Mouse (Mus musculus) cerebellum, adult 2 months (tissue): Measurements from ENCODE around the gene Dlx3. TPM values are rescaled to one million over a fixed set of nuclear protein-coding genes. Genes with fewer than 3 reads are reported as not detected.
A peak's percentile ranks its signal among the peaks of the same experiment; 100 is the strongest.

Source experiments
- DNase-seq, 2 experiments: peaks; one replicate each; pipeline ENCODE4 v3.0.0; 2021
- H3K27ac ChIP-seq: fragments of 200-500 bp; 2 replicates; pipeline ENCODE4 v1.5.1; 2012; ENCODE audit warnings: low read length, control low read depth, inconsistent platforms; ENCODE audit not compliant: insufficient read depth
- H3K27me3 ChIP-seq: fragments of 200-500 bp; 2 replicates; pipeline ENCODE4 v1.6.1; 2012; ENCODE audit warnings: inconsistent platforms, mild to moderate bottlenecking, low read length, moderate library complexity; ENCODE audit not compliant: control insufficient read depth, insufficient read depth
- H3K4me1 ChIP-seq: fragments of 200-500 bp; 2 replicates; pipeline ENCODE4 v1.6.1; 2011; ENCODE audit warnings: low read length; ENCODE audit not compliant: control insufficient read depth, insufficient read depth
- H3K4me3 ChIP-seq: fragments of 200-500 bp; replicated peaks from 2 replicates; pipeline ENCODE3; 2011; ENCODE audit warnings: mild to moderate bottlenecking, low read depth, low read length, control low read depth; ENCODE audit not compliant: insufficient read depth
- CTCF ChIP-seq: fragments of 200-500 bp; IDR thresholded peaks from 2 replicates; pipeline ENCODE4 v1.5.1; 2011; ENCODE audit warnings: low read depth, mild to moderate bottlenecking, control low read depth, low read length, moderate library complexity, borderline replicate concordance; ENCODE audit not compliant: insufficient read depth
- POLR2A ChIP-seq: fragments of 200-500 bp; IDR thresholded peaks from 2 replicates; pipeline ENCODE4 v1.6.1; 2011; ENCODE audit warnings: low read length, control low read depth, borderline replicate concordance; ENCODE audit not compliant: insufficient read depth
- WGBS: fragments of 180-500 bp; shearing (Covaris S2); methylation state at CpG from one replicate; pipeline ENCODE4 v1.1.7; 2018; 5-methylcytosine and 5-hydroxymethylcytosine counted together
- polyA plus RNA-seq: library from polyadenylated mRNA; depleted of rRNA; stranded (reverse); fragments of >200 nt; gene quantifications from 2 replicates; pipeline ENCODE4 v1.2.3, GENCODE M21; 2012; rRNA removed

Gene Dlx3
- polyA plus RNA-seq, result 0.38 TPM in 2 replicates

GRCm38 (mm10) chr11:95119990-95120632, at the start of gene Dlx3:
Gene Dlx3, plus strand, starts transcription at chr11:95120119.
- TF ChIP-seq POLR2A, result no peak
- no peak for TF ChIP-seq CTCF
- peaks cover 2% of the 10 kb centered on the region; the same call in 1 of the 2 replicates for H3K27me3 ChIP-seq
- H3K4me1 ChIP-seq, result 0 out of 2 replicates have a peak, but pooled peaks cover 3% of the 10 kb centered on the region
- WGBS, result 2% methylated on average over 54 of the region's 55 CpGs
- no peak for DNase-seq
- peak within 1 kb of the TSS; percentile 24 for H3K4me3 ChIP-seq
- no peak within 1 kb of the TSS for H3K27ac ChIP-seq

DNA sequence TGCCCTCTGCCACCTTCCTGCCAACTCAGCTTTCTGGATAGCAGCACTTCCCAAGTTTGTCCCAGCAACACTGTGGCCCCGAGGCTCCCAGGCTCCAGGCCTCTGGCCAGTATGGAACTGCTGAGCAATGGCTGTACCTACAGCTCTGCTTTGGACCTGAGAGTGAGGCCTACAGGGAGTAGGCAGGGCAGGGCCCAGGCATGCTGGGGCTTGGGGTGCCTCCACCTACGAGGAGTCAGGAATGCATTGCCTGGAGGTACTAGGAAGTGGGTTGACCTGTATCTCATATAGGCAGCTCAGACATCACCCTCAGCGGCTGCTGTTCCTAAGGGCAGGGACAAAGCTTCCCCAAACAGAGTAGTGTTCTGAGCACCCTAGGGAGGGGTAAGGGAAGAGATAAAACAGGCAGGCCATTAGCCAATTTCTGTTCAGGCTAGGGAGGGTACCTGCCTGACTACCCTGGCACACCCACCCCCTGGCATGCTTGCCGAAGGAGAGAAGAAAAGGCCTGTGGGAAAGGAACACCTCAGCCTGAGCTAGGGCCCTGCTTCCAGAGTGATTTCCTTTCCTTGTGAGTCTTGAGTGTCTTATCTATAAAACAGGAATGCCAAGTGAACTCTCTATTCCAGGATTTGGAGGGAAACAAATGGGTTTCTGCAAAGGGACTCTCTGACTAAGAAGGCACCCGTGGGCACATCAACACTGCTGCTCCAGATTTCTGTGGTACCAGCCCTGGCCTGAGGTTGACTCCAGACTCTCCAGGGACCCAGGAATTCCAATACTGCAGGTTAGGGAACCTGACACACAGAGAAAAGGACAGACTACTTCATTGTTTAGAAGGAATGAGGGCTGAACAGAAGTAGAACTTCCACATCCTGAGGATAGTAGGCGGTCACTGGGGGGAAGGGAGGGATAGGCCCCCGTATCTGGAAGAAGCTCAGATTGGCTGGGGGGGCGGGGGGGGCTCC, 49.5 kb upstream of the Dlx3 start:
- no peak for DNase-seq
- H3K27me3 ChIP-seq, result no peaks in the 10 kb centered on the region
- H3K4me1 ChIP-seq, result peaks cover 31% of the 10 kb centered on the region
- TF ChIP-seq CTCF, result no peak
- no peak overlapping the region for H3K4me3 ChIP-seq
- H3K27ac ChIP-seq, result no peak overlapping the region
- 67% methylated on average over 8 of the region's 8 CpGs for WGBS

- peaks cover 31% of the 10 kb centered on the region for H3K4me1 ChIP-seq
- DNase-seq, result no peak
- no peak for TF ChIP-seq POLR2A
- TF ChIP-seq CTCF, result no peak
- no peak overlapping the region for H3K4me3 ChIP-seq
- no peaks in the 10 kb centered on the region for H3K27me3 ChIP-seq
- H3K27ac ChIP-seq, result no peak overlapping the region
- 22% methylated on average over 7 of the region's 7 CpGs for WGBS
Observed at GRCm38 (mm10) chr11:95071266-95071665, 48.7 kb upstream of the Dlx3 start.

DNA sequence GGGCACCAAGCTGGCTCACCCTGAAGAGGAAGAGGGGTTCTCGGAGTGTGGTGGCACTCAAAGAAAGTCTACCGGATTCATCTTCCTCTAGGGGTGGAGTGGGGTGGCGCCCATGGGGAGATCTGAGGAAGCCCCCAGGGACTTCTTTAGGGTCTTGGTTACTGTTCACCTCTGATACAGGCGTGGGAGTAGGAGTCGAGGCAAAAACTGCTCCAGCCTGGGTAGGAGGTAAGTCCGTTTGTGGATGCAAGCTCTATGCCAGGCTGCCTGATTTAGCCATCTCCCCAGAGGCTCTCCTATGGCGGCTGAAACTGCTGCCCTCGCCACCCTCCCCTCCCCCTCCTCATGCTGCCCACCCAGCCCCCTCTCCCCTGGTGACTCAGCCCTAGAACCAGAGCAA, 47.8 kb upstream of the Dlx3 start:
- TF ChIP-seq CTCF (no peak), POLR2A (no peak)
- DNase-seq, result peak in 1 of 2 experiments; percentile 33
- H3K27ac ChIP-seq, result peak overlapping the region; percentile 32; the same call in 1 of the 2 replicates
- 51% methylated on average over 8 of the region's 8 CpGs for WGBS
- peak overlapping the region; percentile 23 for H3K4me3 ChIP-seq
- H3K27me3 ChIP-seq, result no peaks in the 10 kb centered on the region
- H3K4me1 ChIP-seq, result peaks cover 31% of the 10 kb centered on the region

DNA sequence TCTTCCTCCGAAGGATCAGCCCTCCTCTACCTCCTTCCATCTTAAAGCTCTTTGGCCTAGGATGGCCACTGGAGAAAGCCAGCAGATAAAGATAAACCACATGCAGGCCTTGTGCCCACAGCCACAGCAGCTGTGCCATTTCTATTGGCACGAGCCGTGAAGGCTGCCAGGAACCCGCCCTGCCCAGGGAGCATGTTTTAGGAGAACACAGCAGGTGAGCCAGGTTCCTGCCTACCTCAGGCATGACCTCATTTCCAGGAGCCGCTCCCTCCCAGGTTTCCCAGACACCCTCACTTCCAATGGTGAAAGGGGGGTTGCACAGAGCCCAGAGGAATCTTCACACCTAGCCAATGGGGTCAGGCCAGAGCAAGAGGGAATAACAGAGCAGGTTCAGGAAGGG, 47.1 kb upstream of the Dlx3 start:
- Histone ChIP-seq H3K4me1 (peaks cover 34% of the 10 kb centered on the region), H3K4me3 (peak overlapping the region; percentile 23), H3K27me3 (no peaks in the 10 kb centered on the region), H3K27ac (peak overlapping the region; percentile 49)
- WGBS, result 10% methylated on average over 5 of the region's 5 CpGs
- no peak for TF ChIP-seq POLR2A
- no peak for TF ChIP-seq CTCF
- peak; percentile 84 to 89 for DNase-seq

DNA sequence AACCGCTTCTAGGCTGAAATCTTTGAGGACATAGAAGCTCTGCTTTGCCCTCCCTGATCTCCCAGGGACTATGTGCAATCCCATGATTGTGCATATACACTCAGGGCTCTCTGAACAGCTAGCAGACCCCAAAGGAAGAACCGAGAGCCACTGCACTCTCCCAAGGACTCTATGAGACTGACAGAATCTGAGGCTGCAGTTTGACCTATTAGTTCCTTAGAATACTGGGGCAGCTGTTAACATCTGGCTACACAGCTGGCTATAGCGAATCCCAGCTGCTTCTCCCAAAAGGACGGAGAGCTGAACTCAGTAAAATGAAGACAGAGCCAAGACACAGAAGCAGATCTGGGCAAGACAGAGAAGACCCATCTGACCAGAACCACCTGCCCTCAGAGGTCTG, 46.1 kb upstream of the Dlx3 start:
- 74% methylated on average over 4 of the region's 4 CpGs for WGBS
- Histone ChIP-seq H3K27ac (no peak overlapping the region; the same call in 1 of the 2 replicates), H3K27me3 (no peaks in the 10 kb centered on the region), H3K4me3 (no peak overlapping the region), H3K4me1 (peaks cover 34% of the 10 kb centered on the region)
- no peak for TF ChIP-seq CTCF
- TF ChIP-seq POLR2A, result no peak
- DNase-seq, result no peak

GRCm38 (mm10) chr11:95074694-95075093, 45.2 kb upstream of the Dlx3 start:
- peak overlapping the region; percentile 33; the same call in 1 of the 2 replicates for H3K27ac ChIP-seq
- no peaks in the 10 kb centered on the region for H3K27me3 ChIP-seq
- peak overlapping the region; percentile 72 for H3K4me3 ChIP-seq
- peaks cover 39% of the 10 kb centered on the region for H3K4me1 ChIP-seq
- WGBS, result 72% methylated on average over 4 of the region's 4 CpGs
- DNase-seq, result no peak
- TF ChIP-seq CTCF, result no peak
- no peak for TF ChIP-seq POLR2A
